Mouse (Mus musculus) kidney, postnatal 0 days (tissue): ENCODE measurements at regions not wholly inside any gene's neighbourhood (a gene's known extent, or its start where the extent isn't known, plus 50 kb on each side); places are given as distances from the start of the nearest gene placed in this dataset.
A peak's percentile ranks its signal among the peaks of the same experiment; 100 is the strongest.

ENCODE experiments used
- ATAC-seq: fragments of 200-750 bp; cut with Nextera tagmentation; replicated peaks from 2 replicates; pipeline ENCODE4 v1.8.0; 2017; ENCODE audit warnings: low read depth, moderate number of reproducible peaks, moderate TSS enrichment, moderate library complexity; ENCODE audit not compliant: low FRiP score
- DNase-seq: peaks from one replicate; pipeline ENCODE4 v3.0.0-alpha.2; 2016; ENCODE audit warnings: low spot score
- H3K27ac ChIP-seq: fragments of 300-500 bp; sonication (generic); 2 replicates; pipeline ENCODE4 v1.5.1; 2014; ENCODE audit warnings: mild to moderate bottlenecking
- H3K27me3 ChIP-seq: fragments of 300-500 bp; sonication (generic); 2 replicates; pipeline ENCODE4 v1.6.1; 2014; ENCODE audit warnings: low read length, mixed read lengths; ENCODE audit not compliant: insufficient read depth
- H3K36me3 ChIP-seq: fragments of 300-500 bp; sonication (generic); 2 replicates; pipeline ENCODE4 v1.6.1; 2014; ENCODE audit warnings: low read length, mixed read lengths; ENCODE audit not compliant: insufficient read depth
- H3K4me1 ChIP-seq: fragments of 300-500 bp; sonication (generic); replicated peaks from 2 replicates; pipeline ENCODE4 v1.6.1; 2014; ENCODE audit warnings: antibody characterized with exemption, low read length, mixed read lengths; ENCODE audit not compliant: insufficient read depth
- H3K4me2 ChIP-seq: fragments of 300-500 bp; sonication (generic); 2 replicates; pipeline ENCODE4 v1.6.1; 2014; ENCODE audit warnings: mild to moderate bottlenecking, low read length, moderate library complexity, mixed read lengths
- H3K4me3 ChIP-seq: fragments of 300-500 bp; sonication (generic); replicated peaks from 2 replicates; pipeline ENCODE4 v1.5.1; 2014; ENCODE audit warnings: low read depth, low read length
- H3K9ac ChIP-seq: fragments of 300-500 bp; sonication (generic); 2 replicates; pipeline ENCODE4 v1.6.1; 2014; ENCODE audit warnings: low read depth, low read length
- H3K9me3 ChIP-seq: fragments of 300-500 bp; sonication (generic); replicated peaks from 2 replicates; pipeline ENCODE4 v1.6.1; 2016; ENCODE audit warnings: low read length, inconsistent platforms, mixed read lengths
- CTCF ChIP-seq: IDR thresholded peaks from 2 replicates; pipeline ENCODE4 v1.5.1; 2016; ENCODE audit warnings: antibody characterized with exemption, low read depth, mild to moderate bottlenecking, moderate library complexity
- WGBS: fragments of 180-500 bp; shearing (Covaris S2); extraction: QIAGEN DNeasy Blood & Tissue Kit; methylation state at CpG from one replicate; pipeline ENCODE4 v1.1.7; 2014; 5-methylcytosine and 5-hydroxymethylcytosine counted together

GRCm38 (mm10) chr6:143487003-143487402 lies 320.0 kb downstream of the Etnk1 start:
- Histone ChIP-seq H3K9me3 (no peaks in the 10 kb centered on the region), H3K4me2 (no peak overlapping the region), H3K4me1 (no peaks in the 10 kb centered on the region), H3K9ac (no peak overlapping the region), H3K27me3 (no peaks in the 10 kb centered on the region), H3K36me3 (no peaks in the 10 kb centered on the region), H3K4me3 (no peak overlapping the region), H3K27ac (no peak overlapping the region)
- no peak for DNase-seq
- 56% methylated on average over 10 of the region's 10 CpGs for WGBS
- no peak for TF ChIP-seq CTCF
- ATAC-seq = no peak

- Histone ChIP-seq H3K27ac (no peak overlapping the region), H3K9ac (no peak overlapping the region), H3K4me3 (no peak overlapping the region), H3K9me3 (no peaks in the 10 kb centered on the region), H3K4me2 (no peak overlapping the region), H3K4me1 (no peaks in the 10 kb centered on the region), H3K27me3 (no peaks in the 10 kb centered on the region), H3K36me3 (no peaks in the 10 kb centered on the region)
- ATAC-seq = no peak
- no peak for TF ChIP-seq CTCF
- DNase-seq = no peak
- 97% methylated on average over 6 of the region's 6 CpGs for WGBS
Observed at GRCm38 (mm10) chr6:143490019-143490418, 323.0 kb downstream of the Etnk1 start.

DNA sequence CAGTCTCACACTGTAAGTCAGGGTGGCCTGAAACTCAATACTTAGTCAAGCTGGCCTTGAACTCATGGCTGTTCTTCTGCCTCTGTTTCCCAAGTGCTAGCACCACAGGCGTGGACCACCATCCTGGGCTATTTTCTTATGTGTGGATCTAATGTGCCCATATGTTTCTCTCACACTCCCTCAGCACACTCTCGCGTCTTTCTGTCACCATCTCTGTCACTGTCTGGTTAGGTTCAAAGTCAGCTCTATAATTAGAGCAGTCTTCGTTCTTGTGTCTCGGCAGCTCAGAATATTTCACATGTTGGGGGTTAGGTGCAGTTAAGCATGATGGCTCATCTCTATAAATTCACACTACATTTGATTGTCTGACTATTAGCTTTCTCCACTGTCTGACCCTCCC lies 324.4 kb downstream of the Etnk1 start:
- Histone ChIP-seq H3K27ac (no peak overlapping the region), H3K27me3 (no peaks in the 10 kb centered on the region), H3K36me3 (no peaks in the 10 kb centered on the region), H3K4me3 (no peak overlapping the region), H3K9me3 (no peaks in the 10 kb centered on the region), H3K9ac (no peak overlapping the region), H3K4me2 (no peak overlapping the region), H3K4me1 (no peaks in the 10 kb centered on the region)
- no peak for ATAC-seq
- no peak for TF ChIP-seq CTCF
- no peak for DNase-seq
- 92% methylated on average over 5 of the region's 5 CpGs for WGBS

DNA sequence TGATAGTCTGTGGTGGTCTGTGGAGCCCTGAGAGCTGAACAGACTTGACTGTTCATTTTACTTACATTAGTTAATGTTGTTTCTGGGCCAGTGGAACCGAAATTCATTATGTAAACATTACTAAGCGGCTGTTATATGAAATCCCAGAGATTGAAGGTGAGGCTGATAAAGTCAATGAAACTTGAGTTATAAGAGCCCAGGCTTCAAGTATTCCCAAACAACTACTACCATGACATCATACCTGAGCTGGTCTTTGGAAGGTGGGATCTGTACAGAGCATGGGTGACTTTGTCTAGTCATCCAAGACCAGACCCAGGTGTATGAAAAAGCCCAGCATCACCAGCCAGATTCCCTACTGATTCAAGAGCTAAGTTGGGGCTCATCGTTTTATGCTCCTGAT lies 326.5 kb downstream of the Etnk1 start:
- H3K27ac ChIP-seq = no peak overlapping the region
- no peak overlapping the region for H3K9ac ChIP-seq
- no peak for ATAC-seq
- 85% methylated on average over 3 of the region's 3 CpGs for WGBS
- H3K4me3 ChIP-seq = no peak overlapping the region
- no peak for TF ChIP-seq CTCF
- no peaks in the 10 kb centered on the region for H3K27me3 ChIP-seq
- H3K4me1 ChIP-seq = no peaks in the 10 kb centered on the region
- no peak overlapping the region for H3K4me2 ChIP-seq
- H3K36me3 ChIP-seq = no peaks in the 10 kb centered on the region
- no peaks in the 10 kb centered on the region for H3K9me3 ChIP-seq
- DNase-seq = no peak

GRCm38 (mm10) chr6:143494341-143494740 lies 327.3 kb downstream of the Etnk1 start:
- TF ChIP-seq CTCF = no peak
- Histone ChIP-seq H3K9me3 (no peaks in the 10 kb centered on the region), H3K4me2 (no peak overlapping the region), H3K4me1 (no peaks in the 10 kb centered on the region), H3K27ac (no peak overlapping the region), H3K4me3 (no peak overlapping the region), H3K27me3 (no peaks in the 10 kb centered on the region), H3K9ac (no peak overlapping the region), H3K36me3 (no peaks in the 10 kb centered on the region)
- peak; percentile 31 for DNase-seq
- WGBS = 69% methylated on average over 11 of the region's 11 CpGs
- ATAC-seq = no peak; the same call in 1 of the 2 replicates

GRCm38 (mm10) chr6:143494886-143495285 lies 327.9 kb downstream of the Etnk1 start:
- no peak for ATAC-seq
- Histone ChIP-seq H3K4me2 (no peak overlapping the region), H3K9ac (no peak overlapping the region), H3K4me3 (no peak overlapping the region), H3K27ac (no peak overlapping the region), H3K36me3 (no peaks in the 10 kb centered on the region), H3K27me3 (no peaks in the 10 kb centered on the region), H3K4me1 (no peaks in the 10 kb centered on the region), H3K9me3 (no peaks in the 10 kb centered on the region)
- WGBS = 32% methylated on average over 7 of the region's 7 CpGs
- no peak for TF ChIP-seq CTCF
- peak; percentile 34 for DNase-seq

DNA sequence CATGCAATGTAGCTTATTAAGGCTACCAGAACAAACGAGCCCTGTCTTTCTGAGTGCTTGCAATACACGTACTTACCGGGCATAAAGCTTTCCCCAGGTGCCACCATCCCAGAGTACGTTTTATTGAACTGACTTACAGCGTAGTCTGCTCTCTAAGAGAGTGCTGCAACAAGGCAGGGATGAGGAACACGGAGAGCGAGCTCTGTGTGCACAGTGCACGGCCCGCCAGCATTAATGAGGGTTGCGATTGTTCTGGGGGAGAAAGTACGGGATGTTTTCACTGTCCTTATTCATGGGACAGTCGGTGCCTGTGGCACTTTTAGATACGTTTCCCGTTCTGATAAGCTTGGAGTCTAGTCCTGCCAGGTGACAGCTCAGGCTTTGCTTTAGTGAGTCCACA lies 331.7 kb downstream of the Etnk1 start:
- no peaks in the 10 kb centered on the region for H3K9me3 ChIP-seq
- no peaks in the 10 kb centered on the region for H3K27me3 ChIP-seq
- TF ChIP-seq CTCF = no peak
- H3K4me3 ChIP-seq = no peak overlapping the region
- no peak overlapping the region for H3K4me2 ChIP-seq
- 63% methylated on average over 14 of the region's 14 CpGs for WGBS
- ATAC-seq = no peak
- H3K9ac ChIP-seq = no peak overlapping the region
- no peaks in the 10 kb centered on the region for H3K4me1 ChIP-seq
- DNase-seq = no peak
- H3K27ac ChIP-seq = no peak overlapping the region
- no peaks in the 10 kb centered on the region for H3K36me3 ChIP-seq
